Mouse (Mus musculus): ENCODE results near the gene Prkn. TPM values are rescaled to one million over a fixed set of nuclear protein-coding genes. Genes with fewer than 3 reads are reported as not detected.
"Not testable (repeated sequence)": the region's sequence is repeated elsewhere in the genome, so short reads cannot be mapped to it uniquely, and the experiment has no call there.

The Prkn gene
- total RNA-seq, 2 experiments from 2014 or later = 15.2 to 21.4 TPM

GRCm38 (mm10) chr17:11972969-11973787 is 1133.0 kb downstream of the Prkn start:
- DNase-seq (ENCODE audit: low spot score in 2 of 2) = peak in 1 of 2 experiments; percentile 11
- intact Hi-C loops (cut with DNase I) = loop anchor here (5.0 to 10.0 kb wide), 3 partner anchors 126 to 1648 kb away; no protein-coding TSS in a partner anchor

GRCm38 (mm10) chr17:11975062-11975607 is 1135.0 kb downstream of the Prkn start:
- DNase-seq (ENCODE audit: low spot score in 2 of 2) = peak; percentile 58 to 77
- intact Hi-C loops (cut with DNase I) = loop anchor here (10.0 kb wide), 1 partner anchor 1650 kb away; no protein-coding TSS in a partner anchor

GRCm38 (mm10) chr17:11978260-11978821 is 1138.2 kb downstream of the Prkn start:
- intact Hi-C loops (cut with DNase I) = loop anchor here (10.0 kb wide), 1 partner anchor 1654 kb away; no protein-coding TSS in a partner anchor
- DNase-seq (ENCODE audit: low spot score in 2 of 2) = peak in 1 of 2 experiments; percentile 15

GRCm38 (mm10) chr17:11981666-11982065 is 1141.5 kb downstream of the Prkn start:
- intact Hi-C loops (cut with DNase I) = no loop called here
- no peak for DNase-seq (ENCODE audit: low spot score in 2 of 2)

- intact Hi-C loops (cut with DNase I) = no loop called here
- no peak for DNase-seq (ENCODE audit: low spot score in 2 of 2)
Measured at GRCm38 (mm10) chr17:11988110-11988837, 1148.1 kb downstream of the Prkn start.

GRCm38 (mm10) chr17:11989296-11989695 is 1149.1 kb downstream of the Prkn start:
- intact Hi-C loops (cut with DNase I) = no loop called here
- DNase-seq (ENCODE audit: low spot score in 2 of 2) = no peak

- intact Hi-C loops (cut with DNase I) = no loop called here
- no peak for DNase-seq (ENCODE audit: low spot score in 2 of 2)
Measured at GRCm38 (mm10) chr17:11990386-11991087, 1150.4 kb downstream of the Prkn start.

- intact Hi-C loops (cut with DNase I) = no loop called here
- DNase-seq (ENCODE audit: low spot score in 2 of 2) = peak; percentile 52 to 74
Measured at GRCm38 (mm10) chr17:11993249-11993648, 1153.1 kb downstream of the Prkn start.

- intact Hi-C loops (cut with DNase I) = no loop called here
- no peak for DNase-seq (ENCODE audit: low spot score in 2 of 2)
Measured at GRCm38 (mm10) chr17:11994252-11994651, 1154.1 kb downstream of the Prkn start.

- DNase-seq (ENCODE audit: low spot score in 2 of 2); intact Hi-C loops (cut with DNase I): not testable (repeated sequence)
Measured at GRCm38 (mm10) chr17:11994754-11995153, 1154.6 kb downstream of the Prkn start.

GRCm38 (mm10) chr17:11995522-11995921 is 1155.3 kb downstream of the Prkn start:
- no peak for DNase-seq (ENCODE audit: low spot score in 2 of 2)
- intact Hi-C loops (cut with DNase I) = no loop called here

- DNase-seq (ENCODE audit: low spot score in 2 of 2) = no peak
- intact Hi-C loops (cut with DNase I) = no loop called here
Measured at GRCm38 (mm10) chr17:11996311-11996710, 1156.1 kb downstream of the Prkn start.

- intact Hi-C loops (cut with DNase I) = no loop called here
- DNase-seq (ENCODE audit: low spot score in 2 of 2) = no peak
Measured at GRCm38 (mm10) chr17:12000285-12000684, 1160.1 kb downstream of the Prkn start.

GRCm38 (mm10) chr17:12021326-12021725 is 1181.1 kb downstream of the Prkn start:
- intact Hi-C loops (cut with DNase I) = no loop called here

GRCm38 (mm10) chr17:12029362-12029761 is 1189.2 kb downstream of the Prkn start:
- DNase-seq (ENCODE audit: low spot score in 2 of 2) = no peak
- intact Hi-C loops (cut with DNase I) = no loop called here

More at GRCm38 (mm10) chr17:12021326-12021725, 1181.1 kb downstream of the Prkn start:
- no peak for DNase-seq (ENCODE audit: low spot score in 2 of 2)

GRCm38 (mm10) chr17:12029921-12030461 is 1189.8 kb downstream of the Prkn start:
- no peak for DNase-seq (ENCODE audit: low spot score in 2 of 2)
- intact Hi-C loops (cut with DNase I) = no loop called here

GRCm38 (mm10) chr17:12030556-12031160 is 1190.5 kb downstream of the Prkn start:
- intact Hi-C loops (cut with DNase I) = no loop called here
- no peak for DNase-seq (ENCODE audit: low spot score in 2 of 2)

GRCm38 (mm10) chr17:12031203-12031942 is 1191.2 kb downstream of the Prkn start:
- intact Hi-C loops (cut with DNase I) = no loop called here
- peak; percentile 69 to 76 for DNase-seq (ENCODE audit: low spot score in 2 of 2)
